Mouse (Mus musculus): ENCODE results near the gene Zfp428. TPM values are rescaled to one million over a fixed set of nuclear protein-coding genes. Genes with fewer than 3 reads are reported as not detected.
A peak's percentile ranks its signal among the peaks of the same experiment; 100 is the strongest.
"Not testable (repeated sequence)": the region's sequence is repeated elsewhere in the genome, so short reads cannot be mapped to it uniquely, and the experiment has no call there.

Zfp428 gene
- polyA plus RNA-seq, 1 experiment from 2014 or later, result 40.9 TPM

DNA sequence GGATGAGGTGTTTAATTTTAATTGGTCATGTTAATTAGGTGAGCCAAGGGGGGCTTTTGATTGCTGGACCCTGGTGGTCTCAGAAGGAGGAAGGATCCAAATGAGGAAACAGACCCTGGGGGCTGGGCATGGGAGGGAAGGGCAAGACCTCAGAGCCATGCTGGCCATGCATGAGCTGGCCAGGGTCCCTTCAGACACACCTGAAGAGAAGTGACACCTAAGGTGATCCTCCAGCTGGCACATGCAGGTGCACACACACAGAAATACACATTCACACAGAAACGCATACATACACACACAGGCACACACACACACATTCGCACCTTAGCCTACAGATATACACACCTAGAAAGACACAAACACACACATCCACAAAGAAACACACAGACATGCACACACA, 27.1 kb upstream of the Zfp428 start:
- no peak overlapping the region for H3K9ac ChIP-seq (ENCODE audit: low read length)
- H3K4me1 ChIP-seq (ENCODE audit: control insufficient read depth, insufficient read depth, low read length), result peaks cover 5% of the 10 kb centered on the region; the same call in 1 of the 2 replicates
- peaks cover 2% of the 10 kb centered on the region; the same call in 1 of the 2 replicates for H3K9me3 ChIP-seq (replicated peaks; ENCODE audit: control insufficient read depth, low read length)
- H3K27ac ChIP-seq (ENCODE audit: low read length), result no peak overlapping the region
- H3K36me3 ChIP-seq (ENCODE audit: control insufficient read depth, insufficient read depth), result no peaks in the 10 kb centered on the region
- H3K27me3 ChIP-seq (ENCODE audit: control insufficient read depth, insufficient read depth, low read length), result peaks cover 42% of the 10 kb centered on the region
- WGBS, result 88% methylated on average over 2 of the region's 2 CpGs
- H3K4me3 ChIP-seq (ENCODE audit: low read length), result no peak overlapping the region
- no peak overlapping the region for H3K4me2 ChIP-seq (ENCODE audit: low read depth, low read length)
- ATAC-seq (replicated peaks; ENCODE audit: extremely low read depth, insufficient read depth, low FRiP score), result no peak

DNA sequence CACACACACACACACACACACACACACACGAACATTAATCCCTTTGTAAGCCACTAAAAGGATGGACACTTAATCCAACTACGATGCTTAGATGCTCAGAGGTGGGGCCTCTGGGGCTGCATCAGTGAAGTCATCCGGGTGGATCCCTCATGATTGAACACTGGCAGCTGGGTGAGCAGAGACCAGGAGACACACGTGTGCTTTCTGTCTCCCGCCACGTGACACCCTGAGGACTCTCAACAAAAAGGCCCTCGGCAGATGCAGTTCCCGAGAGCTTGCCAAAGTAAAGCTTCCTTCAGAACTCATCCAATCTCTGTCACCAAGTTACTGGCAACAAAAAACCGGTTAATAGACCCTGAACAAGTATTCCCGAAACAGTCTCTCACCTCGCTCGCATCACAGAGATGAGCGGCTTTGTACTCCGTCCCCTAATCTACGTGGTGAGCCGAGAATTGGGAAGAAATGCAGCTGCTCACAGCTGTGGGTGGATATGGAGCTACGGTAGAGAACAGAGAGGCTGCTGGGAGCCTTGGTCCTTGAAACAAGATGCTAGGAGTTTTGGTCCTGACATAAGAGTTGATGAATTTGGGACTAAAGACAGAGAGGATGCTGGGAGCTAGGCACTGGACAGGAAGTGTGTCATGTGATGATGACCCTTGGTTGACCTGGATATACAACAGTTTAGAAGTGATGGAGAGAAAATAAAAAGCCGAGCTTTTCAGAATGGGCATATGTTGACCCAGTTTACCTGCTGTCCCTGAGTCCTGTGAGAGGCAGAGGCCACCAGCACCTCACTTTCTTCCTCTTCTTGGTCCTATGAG, 26.5 kb upstream of the Zfp428 start:
- Histone ChIP-seq H3K9me3 (replicated peaks; ENCODE audit: control insufficient read depth, low read length) (peaks cover 2% of the 10 kb centered on the region; the same call in 1 of the 2 replicates), H3K27me3 (ENCODE audit: control insufficient read depth, insufficient read depth, low read length) (peaks cover 47% of the 10 kb centered on the region), H3K4me3 (ENCODE audit: low read length) (no peak overlapping the region), H3K4me2 (ENCODE audit: low read depth, low read length) (no peak overlapping the region), H3K27ac (ENCODE audit: low read length) (no peak overlapping the region), H3K4me1 (ENCODE audit: control insufficient read depth, insufficient read depth, low read length) (peaks cover 5% of the 10 kb centered on the region; the same call in 1 of the 2 replicates), H3K9ac (ENCODE audit: low read length) (no peak overlapping the region), H3K36me3 (ENCODE audit: control insufficient read depth, insufficient read depth) (no peaks in the 10 kb centered on the region)
- 49% methylated on average over 18 of the region's 18 CpGs for WGBS
- ATAC-seq (replicated peaks; ENCODE audit: extremely low read depth, insufficient read depth, low FRiP score), result no peak

DNA sequence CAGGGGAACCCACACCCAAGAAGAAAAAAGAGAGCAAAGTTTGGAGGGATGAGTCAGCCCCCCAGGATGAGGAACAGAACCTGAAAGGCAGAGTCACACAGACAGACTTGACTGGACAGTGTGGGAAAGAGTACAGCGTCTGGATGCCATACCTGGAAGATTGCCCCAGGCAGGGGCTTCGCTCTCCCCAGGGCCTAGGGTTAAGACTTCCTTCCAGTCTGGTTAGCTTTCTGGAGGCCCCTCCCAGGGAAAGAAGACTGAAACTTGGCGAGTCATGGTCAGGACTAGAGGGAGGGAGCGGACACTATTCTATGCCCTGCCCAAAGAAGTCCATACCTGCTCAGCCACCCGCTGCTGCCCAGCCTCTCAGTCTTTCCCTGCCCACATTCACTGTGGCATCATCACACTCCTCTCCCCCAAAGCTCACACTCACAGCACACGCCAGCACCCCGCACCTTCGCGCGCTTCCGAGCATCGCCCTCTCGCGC, 25.8 kb upstream of the Zfp428 start:
- H3K27me3 ChIP-seq (ENCODE audit: control insufficient read depth, insufficient read depth, low read length), result peaks cover 54% of the 10 kb centered on the region
- H3K4me1 ChIP-seq (ENCODE audit: control insufficient read depth, insufficient read depth, low read length), result peaks cover 5% of the 10 kb centered on the region; the same call in 1 of the 2 replicates
- H3K27ac ChIP-seq (ENCODE audit: low read length), result no peak overlapping the region
- peaks cover 2% of the 10 kb centered on the region; the same call in 1 of the 2 replicates for H3K9me3 ChIP-seq (replicated peaks; ENCODE audit: control insufficient read depth, low read length)
- no peaks in the 10 kb centered on the region for H3K36me3 ChIP-seq (ENCODE audit: control insufficient read depth, insufficient read depth)
- H3K4me3 ChIP-seq (ENCODE audit: low read length), result peak overlapping the region; percentile 75
- WGBS, result 12% methylated on average over 14 of the region's 14 CpGs
- no peak for ATAC-seq (replicated peaks; ENCODE audit: extremely low read depth, insufficient read depth, low FRiP score)
- no peak overlapping the region; the same call in 1 of the 2 replicates for H3K9ac ChIP-seq (ENCODE audit: low read length)
- H3K4me2 ChIP-seq (ENCODE audit: low read depth, low read length), result peak overlapping the region; percentile 97

DNA sequence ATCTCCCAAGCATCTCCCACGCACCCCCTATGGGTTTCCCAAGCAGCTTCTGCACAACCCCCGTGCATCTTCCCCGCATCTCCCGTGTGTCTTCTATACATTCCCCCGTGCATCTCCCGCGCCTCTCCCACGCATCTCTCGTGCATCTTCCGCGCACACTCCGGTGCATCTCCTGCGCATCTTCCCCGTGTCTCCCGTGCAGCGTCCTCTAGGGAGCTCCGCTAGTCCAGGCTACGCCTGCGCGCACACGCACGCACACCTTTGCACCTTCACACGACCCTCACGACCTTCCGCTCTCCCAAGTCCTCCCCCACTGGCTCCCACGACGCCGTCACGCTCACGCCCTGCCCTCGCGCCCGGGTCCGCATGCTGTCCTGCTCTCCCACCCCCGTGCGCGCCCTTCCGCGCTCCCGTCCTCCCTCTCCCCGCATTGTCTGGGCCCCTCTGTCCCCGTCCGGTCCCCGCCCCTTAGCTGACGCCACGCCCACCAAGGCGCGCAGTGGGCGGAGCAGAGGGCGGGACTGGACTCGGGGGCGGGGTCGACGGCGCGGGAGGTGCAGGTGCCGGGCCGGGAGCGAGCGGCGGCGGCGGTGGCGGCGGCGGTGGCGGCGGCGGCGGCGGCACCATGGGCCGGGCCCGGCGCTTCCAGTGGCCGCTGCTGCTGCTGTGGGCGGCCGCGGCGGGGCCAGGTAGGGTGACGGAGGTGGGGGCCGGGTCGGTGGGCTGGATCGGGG, 25.2 kb upstream of the Zfp428 start, which contains the start of gene Cadm4:
TSS of gene Cadm4 (plus strand) at position 550 of the 734 bp plus-strand sequence.
- peaks cover 57% of the 10 kb centered on the region for H3K27me3 ChIP-seq (ENCODE audit: control insufficient read depth, insufficient read depth, low read length)
- ATAC-seq (replicated peaks; ENCODE audit: extremely low read depth, insufficient read depth, low FRiP score), result peak; percentile 83
- H3K4me1 ChIP-seq (ENCODE audit: control insufficient read depth, insufficient read depth, low read length), result peaks cover 5% of the 10 kb centered on the region; the same call in 1 of the 2 replicates
- WGBS, result under 1% methylated on average over 78 of the region's 83 CpGs
- no peak within 1 kb of the TSS for H3K27ac ChIP-seq (ENCODE audit: low read length)
- peak within 1 kb of the TSS; percentile 78 for H3K9ac ChIP-seq (ENCODE audit: low read length)
- no peaks in the 10 kb centered on the region for H3K36me3 ChIP-seq (ENCODE audit: control insufficient read depth, insufficient read depth)
- H3K4me3 ChIP-seq (ENCODE audit: low read length), result peak within 1 kb of the TSS; percentile 75
- H3K4me2 ChIP-seq (ENCODE audit: low read depth, low read length), result peak within 1 kb of the TSS; percentile 97
- peaks cover 2% of the 10 kb centered on the region; the same call in 1 of the 2 replicates for H3K9me3 ChIP-seq (replicated peaks; ENCODE audit: control insufficient read depth, low read length)

DNA sequence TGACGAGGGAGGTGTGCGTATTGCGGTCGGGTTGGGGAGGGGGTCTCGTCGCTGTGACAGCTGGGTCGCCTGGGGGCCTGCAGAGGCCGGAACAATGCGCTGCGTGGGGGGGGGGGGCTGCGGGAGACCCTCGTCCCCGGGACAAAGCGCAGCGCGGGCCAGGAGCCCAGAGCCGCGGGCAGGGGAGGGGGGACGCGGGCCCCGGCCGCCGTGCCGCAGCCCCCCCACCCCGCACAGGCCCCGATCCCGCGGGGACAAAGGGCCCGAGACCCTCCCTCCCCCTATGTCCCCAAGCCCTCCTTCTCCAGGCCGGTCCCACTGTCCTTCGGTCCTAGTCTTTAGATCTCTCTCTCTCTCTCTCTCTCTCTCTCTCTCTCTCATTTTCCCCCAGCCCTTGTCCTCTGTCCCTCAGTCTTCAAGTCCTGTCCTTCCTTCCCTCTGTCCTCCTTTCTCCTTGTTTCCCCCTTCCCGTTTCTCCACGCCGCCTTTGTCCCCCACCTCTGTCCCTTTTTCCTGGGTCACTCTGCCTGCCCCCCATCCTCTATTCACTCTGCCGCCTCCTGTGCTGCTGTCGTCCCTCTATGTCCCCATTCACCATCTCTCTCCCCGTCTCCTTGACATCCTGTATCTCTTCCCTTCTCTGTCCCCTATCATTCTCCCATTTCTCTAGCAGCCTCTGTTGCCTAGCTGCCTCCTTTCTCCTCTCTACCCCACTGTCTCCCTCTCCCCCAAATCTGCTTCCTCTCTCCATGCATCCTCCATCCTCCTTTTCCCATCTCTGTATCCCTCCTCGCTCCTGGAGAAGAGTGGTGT, 24.4 kb upstream of the Zfp428 start:
- Histone ChIP-seq H3K27me3 (ENCODE audit: control insufficient read depth, insufficient read depth, low read length) (peaks cover 57% of the 10 kb centered on the region), H3K4me1 (ENCODE audit: control insufficient read depth, insufficient read depth, low read length) (peaks cover 8% of the 10 kb centered on the region), H3K36me3 (ENCODE audit: control insufficient read depth, insufficient read depth) (no peaks in the 10 kb centered on the region), H3K9ac (ENCODE audit: low read length) (peak overlapping the region; percentile 78), H3K27ac (ENCODE audit: low read length) (no peak overlapping the region), H3K9me3 (replicated peaks; ENCODE audit: control insufficient read depth, low read length) (peaks cover 2% of the 10 kb centered on the region; the same call in 1 of the 2 replicates), H3K4me3 (ENCODE audit: low read length) (peak overlapping the region; percentile 75), H3K4me2 (ENCODE audit: low read depth, low read length) (peak overlapping the region; percentile 97)
- ATAC-seq (replicated peaks; ENCODE audit: extremely low read depth, insufficient read depth, low FRiP score), result 0 out of 2 replicates have a peak, but pooled peaks have one; percentile 12
- 2% methylated on average over 35 of the region's 38 CpGs for WGBS

DNA sequence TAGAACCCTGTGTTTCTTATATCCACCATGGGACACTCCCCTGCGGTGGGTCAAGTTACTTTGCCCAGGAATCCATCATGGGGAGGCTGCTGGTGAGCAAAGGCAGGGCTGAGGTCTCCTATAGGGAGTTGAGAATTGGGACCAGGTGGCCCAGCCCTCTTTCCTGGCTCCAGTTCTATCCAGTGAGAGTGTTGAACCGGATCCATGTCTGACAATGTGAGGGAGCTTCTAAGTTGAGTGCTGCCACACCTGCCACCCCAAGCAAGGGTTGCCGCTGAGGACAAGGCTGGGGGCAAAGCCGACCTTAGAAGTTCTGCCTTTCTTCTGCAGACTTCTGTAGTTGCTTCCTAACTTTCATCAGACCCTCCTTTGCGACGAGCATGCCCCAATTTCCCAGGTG, 23.5 kb upstream of the Zfp428 start:
- ATAC-seq (replicated peaks; ENCODE audit: extremely low read depth, insufficient read depth, low FRiP score); H3K9ac ChIP-seq (ENCODE audit: low read length); H3K4me2 ChIP-seq (ENCODE audit: low read depth, low read length); H3K36me3 ChIP-seq (ENCODE audit: control insufficient read depth, insufficient read depth); H3K4me3 ChIP-seq (ENCODE audit: low read length); H3K9me3 ChIP-seq (replicated peaks; ENCODE audit: control insufficient read depth, low read length); H3K4me1 ChIP-seq (ENCODE audit: control insufficient read depth, insufficient read depth, low read length); H3K27ac ChIP-seq (ENCODE audit: low read length): not testable (repeated sequence)
- peaks cover 57% of the 10 kb centered on the region for H3K27me3 ChIP-seq (ENCODE audit: control insufficient read depth, insufficient read depth, low read length)
- WGBS, result 33% methylated on average over 6 of the region's 6 CpGs

DNA sequence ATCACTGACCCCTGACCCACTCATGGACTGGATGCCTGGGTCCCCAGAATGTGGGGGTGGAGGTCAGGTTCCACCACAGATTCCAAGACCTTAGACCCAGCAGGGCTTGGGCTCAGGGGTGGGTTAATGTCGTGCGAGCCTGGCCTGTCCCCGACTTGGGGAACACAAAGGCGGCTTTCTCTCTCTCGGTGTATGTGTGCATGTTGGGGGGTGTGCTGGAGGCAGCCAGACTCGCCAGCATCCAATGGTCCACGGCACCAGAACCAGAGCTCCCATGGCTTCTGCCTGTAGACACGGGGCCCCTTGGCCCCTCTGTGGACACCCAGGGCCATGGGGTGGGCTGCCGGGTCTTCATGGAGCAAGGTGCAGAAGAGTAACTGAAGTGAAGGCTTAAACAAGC, 21.3 kb upstream of the Zfp428 start:
- H3K27ac ChIP-seq (ENCODE audit: low read length), result no peak overlapping the region
- no peaks in the 10 kb centered on the region for H3K9me3 ChIP-seq (replicated peaks; ENCODE audit: control insufficient read depth, low read length)
- peaks cover 8% of the 10 kb centered on the region for H3K4me1 ChIP-seq (ENCODE audit: control insufficient read depth, insufficient read depth, low read length)
- 74% methylated on average over 9 of the region's 9 CpGs for WGBS
- no peak overlapping the region for H3K4me2 ChIP-seq (ENCODE audit: low read depth, low read length)
- peaks cover 54% of the 10 kb centered on the region for H3K27me3 ChIP-seq (ENCODE audit: control insufficient read depth, insufficient read depth, low read length)
- H3K4me3 ChIP-seq (ENCODE audit: low read length), result no peak overlapping the region
- no peak for ATAC-seq (replicated peaks; ENCODE audit: extremely low read depth, insufficient read depth, low FRiP score)
- H3K36me3 ChIP-seq (ENCODE audit: control insufficient read depth, insufficient read depth), result no peaks in the 10 kb centered on the region
- no peak overlapping the region for H3K9ac ChIP-seq (ENCODE audit: low read length)

DNA sequence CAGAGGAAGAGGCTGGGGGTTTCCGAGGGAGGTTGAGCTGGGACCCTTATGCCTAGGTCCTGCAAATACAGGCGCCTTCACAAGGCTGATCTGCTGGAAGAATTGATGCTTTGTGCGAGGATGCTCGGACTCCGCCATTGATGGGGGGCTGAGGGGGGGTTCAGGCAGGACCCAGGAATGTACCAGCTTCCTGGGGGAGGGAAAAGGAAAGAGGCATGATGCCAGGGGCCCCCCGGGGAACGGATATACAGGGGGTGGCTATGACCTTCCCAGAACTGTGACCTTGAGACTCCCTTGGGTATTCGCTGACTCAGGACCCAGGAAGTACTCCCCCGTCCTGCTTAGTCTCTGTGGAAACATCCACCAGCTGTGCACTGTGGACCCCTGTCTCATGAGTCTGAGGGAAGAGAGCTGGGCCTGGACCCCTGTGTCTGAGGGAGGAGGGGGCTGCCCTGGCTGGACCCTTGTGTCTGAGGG, 20.1 kb upstream of the Zfp428 start:
- ATAC-seq (replicated peaks; ENCODE audit: extremely low read depth, insufficient read depth, low FRiP score), result no peak
- H3K4me2 ChIP-seq (ENCODE audit: low read depth, low read length), result no peak overlapping the region
- H3K27me3 ChIP-seq (ENCODE audit: control insufficient read depth, insufficient read depth, low read length), result peaks cover 42% of the 10 kb centered on the region
- WGBS, result 54% methylated on average over 9 of the region's 9 CpGs
- no peak overlapping the region for H3K4me3 ChIP-seq (ENCODE audit: low read length)
- H3K36me3 ChIP-seq (ENCODE audit: control insufficient read depth, insufficient read depth), result no peaks in the 10 kb centered on the region
- H3K9ac ChIP-seq (ENCODE audit: low read length), result no peak overlapping the region
- H3K9me3 ChIP-seq (replicated peaks; ENCODE audit: control insufficient read depth, low read length), result no peaks in the 10 kb centered on the region
- peaks cover 5% of the 10 kb centered on the region for H3K4me1 ChIP-seq (ENCODE audit: control insufficient read depth, insufficient read depth, low read length)
- H3K27ac ChIP-seq (ENCODE audit: low read length), result no peak overlapping the region

Measured in heart, embryonic 16.5 days (tissue).